ENCODE assay signal across 17 mouse cellular contexts in the genomic region with DNA sequence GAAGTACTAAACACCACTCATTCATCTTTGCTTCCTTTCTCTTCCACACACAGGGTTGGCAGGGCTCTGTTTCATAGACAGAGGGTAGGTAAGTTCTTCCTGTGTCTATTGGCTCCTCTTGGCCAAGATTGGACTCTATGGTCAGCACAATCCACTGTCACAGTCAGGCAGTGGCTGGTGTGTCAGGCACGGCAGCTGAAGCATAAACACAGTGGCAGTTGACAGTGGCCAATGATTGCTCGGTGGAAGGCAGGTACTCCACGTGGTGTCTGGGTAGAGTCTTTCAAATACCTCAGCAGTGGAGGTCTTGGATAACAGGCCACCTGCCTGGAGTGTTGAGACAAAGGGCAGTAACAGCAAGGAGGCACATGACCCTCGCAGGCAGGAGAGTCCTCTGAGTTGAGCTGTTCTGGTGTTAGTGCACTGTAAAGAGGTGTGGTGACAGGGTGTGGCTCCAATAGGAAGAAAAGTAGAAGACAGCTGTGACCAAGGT. TPM values are rescaled to one million over a fixed set of nuclear protein-coding genes. Genes with fewer than 3 reads are reported as not detected.
DNase-seq lines count a peak whose midpoint lies in the region; ATAC-seq and TF ChIP-seq lines count a peak whose summit lies in the region.
"Had no signal": no experiment of that assay in that cellular context is flagged by ENCODE, and none has a peak within 500 bp of the region (broad histone marks: within the 10 kb centered on the region; RNA-seq: fewer than 3 reads in every experiment).

No protein-coding gene starts in this region.

- no peak overlapping the region for H3K9ac ChIP-seq in kidney, postnatal 0 days (ENCODE audit: low read depth, low read length)
- no peak overlapping the region for H3K9ac ChIP-seq in hindbrain, embryonic 12.5 days
- H3K9ac ChIP-seq: limb, embryonic 15.5 days had no signal

- H3K9me3 ChIP-seq in kidney, postnatal 0 days (replicated peaks; ENCODE audit: low read length), result no peaks in the 10 kb centered on the region
- H3K9me3 ChIP-seq in hindbrain, embryonic 12.5 days (replicated peaks), result no peaks in the 10 kb centered on the region
- H3K9me3 ChIP-seq: limb, embryonic 15.5 days had no signal

- H3K27ac ChIP-seq in kidney, postnatal 0 days, result no peak overlapping the region
- 0 out of 2 replicates have a peak overlapping the region, but pooled peaks have one; percentile 15 for H3K27ac ChIP-seq in cortical plate, adult 2 months (ENCODE audit: insufficient read depth, low read length)
- H3K27ac ChIP-seq in hindbrain, embryonic 12.5 days, result no peak overlapping the region
- H3K27ac ChIP-seq: limb, embryonic 15.5 days; macrophage had no signal

- H3K4me3 ChIP-seq in kidney, postnatal 0 days (replicated peaks; ENCODE audit: low read depth, low read length), result no peak overlapping the region
- no peak overlapping the region for H3K4me3 ChIP-seq in cortical plate, adult 2 months (ENCODE audit: insufficient read depth, low read length)
- H3K4me3 ChIP-seq in hindbrain, embryonic 12.5 days, result no peak overlapping the region
- H3K4me3 ChIP-seq: limb, embryonic 15.5 days had no signal

- TF ChIP-seq CTCF in kidney, postnatal 0 days (IDR thresholded peaks at IDR 0.05; ENCODE audit: low read depth), result no peak
- TF ChIP-seq CTCF in cortical plate, adult 2 months (IDR thresholded peaks at IDR 0.05; ENCODE audit: extremely low read depth, insufficient read depth, low read length), result no peak

- peak; percentile 66 for ATAC-seq in kidney, postnatal 0 days (replicated peaks; ENCODE audit: low FRiP score, low read depth)
- ATAC-seq in hindbrain, embryonic 12.5 days (ENCODE audit: low FRiP score), result peak; percentile 53; the same call in 1 of the 2 replicates
- no peak for ATAC-seq in megakaryocyte progenitor cell, adult 5-6 weeks (replicated peaks; ENCODE audit: poor library complexity)

- H3K36me3 ChIP-seq in kidney, postnatal 0 days (ENCODE audit: insufficient read depth, low read length), result no peaks in the 10 kb centered on the region
- no peaks in the 10 kb centered on the region for H3K36me3 ChIP-seq in hindbrain, embryonic 12.5 days
- H3K36me3 ChIP-seq: limb, embryonic 15.5 days had no signal

- no peaks in the 10 kb centered on the region for H3K4me1 ChIP-seq in kidney, postnatal 0 days (replicated peaks; ENCODE audit: insufficient read depth, low read length)
- peaks cover 4% of the 10 kb centered on the region for H3K4me1 ChIP-seq in cortical plate, adult 2 months (ENCODE audit: control insufficient read depth, insufficient read depth, low read length)
- peaks cover 17% of the 10 kb centered on the region for H3K4me1 ChIP-seq in hindbrain, embryonic 12.5 days
- H3K4me1 ChIP-seq: limb, embryonic 15.5 days had no signal

- no peaks in the 10 kb centered on the region for H3K27me3 ChIP-seq in kidney, postnatal 0 days (ENCODE audit: insufficient read depth, low read length)
- H3K27me3 ChIP-seq in hindbrain, embryonic 12.5 days, result no peaks in the 10 kb centered on the region
- H3K27me3 ChIP-seq: limb, embryonic 15.5 days had no signal

- TF ChIP-seq POLR2A in cortical plate, adult 2 months (IDR thresholded peaks at IDR 0.05; ENCODE audit: extremely low read depth, insufficient read depth, low read length), result no peak

- WGBS in kidney, postnatal 0 days, result 45% methylated on average over 4 of the region's 4 CpGs
- 36% methylated on average over 4 of the region's 4 CpGs for WGBS in hindbrain, embryonic 12.5 days

- no peak for DNase-seq in kidney, postnatal 0 days (ENCODE audit: low spot score)
- no peak for DNase-seq in kidney, adult 18-20 months
- DNase-seq in retina, postnatal 1 day, result peak; percentile 91
- no peak for DNase-seq in gastrocnemius, postnatal 25 days
- no peak for DNase-seq in adrenal gland, postnatal 14 days
- DNase-seq: B cell, adult 2 months; cerebellum, postnatal 25 days; heart, postnatal 36 days; thymus, postnatal 25 days had no signal

- no peak overlapping the region for H3K4me2 ChIP-seq in kidney, postnatal 0 days (ENCODE audit: low read length)
- no peak overlapping the region for H3K4me2 ChIP-seq in hindbrain, embryonic 12.5 days (replicated peaks)
- H3K4me2 ChIP-seq: limb, embryonic 15.5 days had no signal

RNA-seq across cellular contexts. Expression of gene Zp2, which starts 13.1 kb away (rescaled TPM):
- 0.06 TPM in 1 of 2 replicates, not detected in the other for polyA plus RNA-seq in kidney, postnatal 0 days (2015; fragmentation: Nextera tagmentation; extraction: Ambion mirVana)
- polyA plus RNA-seq in cortical plate, adult 2 months (2012; rRNA removed), result 0.28 and 0.38 TPM in 2 replicates
- polyA plus RNA-seq in hindbrain, embryonic 12.5 days (2016; fragmentation: Nextera tagmentation; extraction: Ambion mirVana), result not detected in 2 replicates
- under 1 TPM in 1 of 2 experiments, not detected in 1; 0.51 TPM for total RNA-seq in gastrocnemius, postnatal 25 days (2021)
- total RNA-seq in adrenal gland, postnatal 14 days (2021), result not detected in 2 replicates
- total RNA-seq in megakaryocyte progenitor cell, adult 5-6 weeks (2015), result not detected in 2 replicates
- total RNA-seq in megakaryocyte progenitor cell, adult 5-6 weeks (2017), result not detected in 2 replicates
- total RNA-seq: granulocyte monocyte progenitor cell, adult 5-6 weeks had no signal
- polyA plus RNA-seq: macrophage; neural tube, embryonic 14.5 days had no signal

RNA-seq across cellular contexts. Expression of gene Anks4b, which starts 15.5 kb away (rescaled TPM):
- polyA plus RNA-seq in kidney, postnatal 0 days (2015; fragmentation: Nextera tagmentation; extraction: Ambion mirVana), result 2.5 and 2.9 TPM in 2 replicates
- 0.04 and 0.17 TPM in 2 replicates for polyA plus RNA-seq in cortical plate, adult 2 months (2012; rRNA removed)
- polyA plus RNA-seq in hindbrain, embryonic 12.5 days (2016; fragmentation: Nextera tagmentation; extraction: Ambion mirVana), result not detected in 2 replicates
- under 1 TPM in 1 of 2 experiments, not detected in 1; 0.10 TPM for total RNA-seq in gastrocnemius, postnatal 25 days (2021)
- total RNA-seq in adrenal gland, postnatal 14 days (2021), result 0.26 and 2.1 TPM in 2 replicates
- not detected in 2 replicates for total RNA-seq in megakaryocyte progenitor cell, adult 5-6 weeks (2015)
- total RNA-seq in megakaryocyte progenitor cell, adult 5-6 weeks (2017), result not detected in 2 replicates
- total RNA-seq: granulocyte monocyte progenitor cell, adult 5-6 weeks had no signal
- polyA plus RNA-seq: limb, embryonic 15.5 days; macrophage; neural tube, embryonic 14.5 days had no signal

RNA-seq across cellular contexts. Expression of gene Crym, which starts 43.7 kb away (rescaled TPM):
- 41.6 and 43.3 TPM in 2 replicates for polyA plus RNA-seq in kidney, postnatal 0 days (2015; fragmentation: Nextera tagmentation; extraction: Ambion mirVana)
- 66.2 and 71.7 TPM in 2 replicates for polyA plus RNA-seq in cortical plate, adult 2 months (2012; rRNA removed)
- 32.9 and 80.0 TPM in 2 replicates for polyA plus RNA-seq in hindbrain, embryonic 12.5 days (2016; fragmentation: Nextera tagmentation; extraction: Ambion mirVana)
- 1 to 10 TPM; 4.2 to 5.5 TPM for total RNA-seq in gastrocnemius, postnatal 25 days (2021)
- total RNA-seq in adrenal gland, postnatal 14 days (2021), result 1.9 and 3.1 TPM in 2 replicates
- total RNA-seq in megakaryocyte progenitor cell, adult 5-6 weeks (2015), result not detected in 2 replicates
- not detected in 2 replicates for total RNA-seq in megakaryocyte progenitor cell, adult 5-6 weeks (2017)
- total RNA-seq: granulocyte monocyte progenitor cell, adult 5-6 weeks had no signal
- polyA plus RNA-seq: macrophage had no signal

RNA-seq across cellular contexts. Expression of gene Abca14, which starts 45.6 kb away (rescaled TPM):
- polyA plus RNA-seq in kidney, postnatal 0 days (2015; fragmentation: Nextera tagmentation; extraction: Ambion mirVana), result 0.17 and 0.20 TPM in 2 replicates
- polyA plus RNA-seq in cortical plate, adult 2 months (2012; rRNA removed), result not detected in 2 replicates
- not detected in 2 replicates for polyA plus RNA-seq in hindbrain, embryonic 12.5 days (2016; fragmentation: Nextera tagmentation; extraction: Ambion mirVana)
- total RNA-seq in gastrocnemius, postnatal 25 days (2021), result not detected
- total RNA-seq in adrenal gland, postnatal 14 days (2021), result not detected in 2 replicates
- not detected in 2 replicates for total RNA-seq in megakaryocyte progenitor cell, adult 5-6 weeks (2015)
- total RNA-seq in megakaryocyte progenitor cell, adult 5-6 weeks (2017), result not detected in 2 replicates
- total RNA-seq: granulocyte monocyte progenitor cell, adult 5-6 weeks; heart, postnatal 36 days; layer of hippocampus, adult 18-20 months had no signal
- polyA plus RNA-seq: limb, embryonic 15.5 days; macrophage; neural tube, embryonic 14.5 days had no signal

RNA-seq across cellular contexts. Expression of gene Tmem159, which starts 56.0 kb away (rescaled TPM):
- 43.3 and 43.4 TPM in 2 replicates for polyA plus RNA-seq in kidney, postnatal 0 days (2015; fragmentation: Nextera tagmentation; extraction: Ambion mirVana)
- 12.3 and 13.4 TPM in 2 replicates for polyA plus RNA-seq in cortical plate, adult 2 months (2012; rRNA removed)
- polyA plus RNA-seq in hindbrain, embryonic 12.5 days (2016; fragmentation: Nextera tagmentation; extraction: Ambion mirVana), result 18.7 and 20.7 TPM in 2 replicates
- total RNA-seq in gastrocnemius, postnatal 25 days (2021), result 1 to 10 TPM; 7.4 TPM
- 46.4 and 59.7 TPM in 2 replicates for total RNA-seq in adrenal gland, postnatal 14 days (2021)
- total RNA-seq in megakaryocyte progenitor cell, adult 5-6 weeks (2015), result 8.7 and 12.8 TPM in 2 replicates
- total RNA-seq in megakaryocyte progenitor cell, adult 5-6 weeks (2017), result 6.1 and 6.3 TPM in 2 replicates
